Mouse (Mus musculus): ENCODE data around the gene Gm10644. TPM values are rescaled to one million over a fixed set of nuclear protein-coding genes. Genes with fewer than 3 reads are reported as not detected.

The Gm10644 gene
- polyA plus RNA-seq, 1 experiment from 2014 or later = 0.77 TPM

DNA sequence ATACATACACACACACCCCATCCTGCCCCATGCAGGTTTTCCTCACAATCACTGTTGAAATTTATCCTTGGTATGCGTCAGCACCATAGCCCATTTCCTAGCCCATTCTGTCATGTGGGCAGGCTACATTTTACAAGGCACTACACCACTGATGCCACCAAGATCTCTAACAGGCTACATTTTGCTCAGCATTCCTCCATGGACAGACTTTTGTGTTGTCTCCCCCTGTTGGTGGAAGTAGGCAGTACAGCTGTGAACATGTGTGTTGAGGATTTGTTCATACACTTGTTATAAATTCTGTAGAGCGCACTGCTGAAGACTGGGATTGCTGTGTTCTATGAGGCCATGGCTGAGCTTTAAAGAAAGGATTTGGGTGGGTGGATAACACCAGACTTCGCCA lies 33.4 kb downstream of the Gm10644 start:
- H3K27ac ChIP-seq (replicated peaks) = no peak overlapping the region
- WGBS = 82% methylated on average over 3 of the region's 3 CpGs

DNA sequence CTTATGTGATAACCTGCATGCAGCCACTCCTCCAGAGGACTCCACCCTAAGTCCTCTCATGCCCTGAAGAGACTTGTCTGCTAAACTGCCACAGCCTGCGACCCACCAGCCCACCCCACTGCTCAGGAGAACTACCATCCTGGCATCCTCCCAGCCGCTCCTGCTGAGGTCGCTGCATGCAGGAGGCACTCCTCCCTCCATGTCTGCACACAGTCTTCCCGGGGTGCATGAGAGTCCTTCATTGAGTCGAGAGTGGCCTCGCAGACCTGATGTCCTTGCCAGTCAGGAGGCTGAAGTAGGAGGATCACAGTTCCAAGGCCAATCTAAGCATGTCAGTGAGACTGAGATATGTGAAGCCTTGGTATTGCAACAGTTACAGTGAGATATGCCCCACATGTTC lies 37.4 kb downstream of the Gm10644 start:
- Histone ChIP-seq H3K4me3 (no peak overlapping the region), H3K27me3 (no peaks in the 10 kb centered on the region), H3K9me3 (no peaks in the 10 kb centered on the region), H3K36me3 (peaks cover 51% of the 10 kb centered on the region), H3K4me2 (no peak overlapping the region), H3K27ac (replicated peaks) (no peak overlapping the region), H3K9ac (no peak overlapping the region), H3K4me1 (replicated peaks) (peaks cover 31% of the 10 kb centered on the region)
- 81% methylated on average over 6 of the region's 6 CpGs for WGBS
- no peak for ATAC-seq (ENCODE audit: low read depth)

More for the DNA sequence above, 33.4 kb downstream of the Gm10644 start:
- peaks cover 91% of the 10 kb centered on the region for H3K36me3 ChIP-seq
- ATAC-seq (ENCODE audit: low read depth) = no peak
- H3K9ac ChIP-seq = no peak overlapping the region
- no peaks in the 10 kb centered on the region for H3K4me1 ChIP-seq (replicated peaks)
- H3K4me2 ChIP-seq = no peak overlapping the region
- H3K9me3 ChIP-seq = no peaks in the 10 kb centered on the region
- H3K4me3 ChIP-seq = no peak overlapping the region
- H3K27me3 ChIP-seq = no peaks in the 10 kb centered on the region

DNA sequence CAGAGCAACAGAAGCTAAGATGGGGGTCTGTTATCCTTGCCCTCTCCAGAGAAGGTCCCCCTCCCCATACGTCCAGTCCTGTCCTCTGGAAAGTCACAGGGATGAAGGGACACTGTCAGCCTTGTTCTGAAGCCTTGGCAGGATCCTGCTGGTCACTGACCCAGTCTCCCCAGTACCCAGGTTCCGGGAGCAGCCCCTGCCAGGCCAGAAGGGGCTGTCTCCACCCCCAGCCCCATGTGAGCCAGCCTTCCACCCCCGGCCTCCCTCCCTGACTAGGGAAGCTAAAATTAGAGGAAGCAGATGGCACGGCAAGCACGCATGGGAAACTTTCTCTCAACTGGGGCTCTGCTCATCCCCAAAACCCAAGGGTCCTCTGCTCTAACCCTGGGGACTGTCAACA lies 39.0 kb downstream of the Gm10644 start:
- Histone ChIP-seq H3K9me3 (no peaks in the 10 kb centered on the region), H3K27me3 (no peaks in the 10 kb centered on the region), H3K27ac (replicated peaks) (no peak overlapping the region), H3K36me3 (peaks cover 36% of the 10 kb centered on the region), H3K4me1 (replicated peaks) (peaks cover 42% of the 10 kb centered on the region), H3K9ac (no peak overlapping the region; the same call in 1 of the 2 replicates), H3K4me2 (no peak overlapping the region), H3K4me3 (no peak overlapping the region)
- ATAC-seq (ENCODE audit: low read depth) = no peak
- WGBS = 67% methylated on average over 5 of the region's 5 CpGs

DNA sequence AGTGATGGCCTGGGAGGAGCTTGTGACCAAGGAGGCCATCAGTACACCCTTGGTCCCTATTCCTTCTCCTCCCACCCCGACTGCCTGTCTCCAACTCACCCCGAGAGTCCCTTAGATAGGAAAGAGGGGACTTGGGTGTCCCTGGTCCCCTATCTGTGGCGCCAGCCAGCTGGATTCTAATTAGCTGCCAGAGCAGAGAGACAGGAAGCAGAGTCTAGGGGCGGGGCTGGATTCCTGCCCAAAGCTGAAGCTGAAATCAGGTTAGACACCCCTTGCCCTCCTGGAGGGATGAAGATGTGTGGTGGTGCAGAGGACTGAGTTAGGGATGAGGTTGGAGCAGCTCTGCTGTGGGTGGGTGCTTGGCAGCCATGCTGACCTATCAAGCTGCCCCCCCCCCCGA lies 40.1 kb downstream of the Gm10644 start:
- no peaks in the 10 kb centered on the region for H3K27me3 ChIP-seq
- H3K4me1 ChIP-seq (replicated peaks) = peaks cover 47% of the 10 kb centered on the region
- 0 out of 2 replicates have a peak, but pooled peaks have one; percentile 4 for ATAC-seq (ENCODE audit: low read depth)
- no peaks in the 10 kb centered on the region for H3K9me3 ChIP-seq
- H3K9ac ChIP-seq = no peak overlapping the region
- H3K4me2 ChIP-seq = no peak overlapping the region
- H3K36me3 ChIP-seq = peaks cover 25% of the 10 kb centered on the region
- H3K27ac ChIP-seq (replicated peaks) = no peak overlapping the region
- no peak overlapping the region for H3K4me3 ChIP-seq
- WGBS = 62% methylated on average over 5 of the region's 5 CpGs

DNA sequence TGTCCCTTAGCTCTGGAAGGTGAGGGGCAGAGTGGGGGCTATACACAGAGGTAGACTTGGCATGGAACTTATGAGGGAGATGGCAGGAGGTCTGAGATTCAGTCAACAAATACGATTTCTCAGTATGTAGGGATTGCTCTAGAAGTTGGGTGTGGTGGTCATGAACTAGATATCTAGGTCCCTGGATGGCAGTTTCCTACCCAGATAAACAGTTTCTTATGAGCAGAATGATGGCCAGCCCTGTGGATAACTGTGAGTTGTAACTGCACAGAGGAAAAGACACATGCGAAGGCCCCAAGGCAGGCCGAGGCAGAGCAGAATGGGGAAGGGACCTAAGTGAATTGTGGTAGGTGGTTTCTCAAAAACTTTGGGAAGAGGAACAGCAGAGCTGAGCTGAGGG lies 40.8 kb downstream of the Gm10644 start:
- H3K9ac ChIP-seq = no peak overlapping the region
- no peak overlapping the region for H3K27ac ChIP-seq (replicated peaks)
- H3K36me3 ChIP-seq = peaks cover 18% of the 10 kb centered on the region
- no peak overlapping the region for H3K4me2 ChIP-seq
- peaks cover 53% of the 10 kb centered on the region for H3K4me1 ChIP-seq (replicated peaks)
- H3K27me3 ChIP-seq = no peaks in the 10 kb centered on the region
- 86% methylated on average over 3 of the region's 3 CpGs for WGBS
- no peak overlapping the region for H3K4me3 ChIP-seq
- H3K9me3 ChIP-seq = no peaks in the 10 kb centered on the region
- no peak for ATAC-seq (ENCODE audit: low read depth)

DNA sequence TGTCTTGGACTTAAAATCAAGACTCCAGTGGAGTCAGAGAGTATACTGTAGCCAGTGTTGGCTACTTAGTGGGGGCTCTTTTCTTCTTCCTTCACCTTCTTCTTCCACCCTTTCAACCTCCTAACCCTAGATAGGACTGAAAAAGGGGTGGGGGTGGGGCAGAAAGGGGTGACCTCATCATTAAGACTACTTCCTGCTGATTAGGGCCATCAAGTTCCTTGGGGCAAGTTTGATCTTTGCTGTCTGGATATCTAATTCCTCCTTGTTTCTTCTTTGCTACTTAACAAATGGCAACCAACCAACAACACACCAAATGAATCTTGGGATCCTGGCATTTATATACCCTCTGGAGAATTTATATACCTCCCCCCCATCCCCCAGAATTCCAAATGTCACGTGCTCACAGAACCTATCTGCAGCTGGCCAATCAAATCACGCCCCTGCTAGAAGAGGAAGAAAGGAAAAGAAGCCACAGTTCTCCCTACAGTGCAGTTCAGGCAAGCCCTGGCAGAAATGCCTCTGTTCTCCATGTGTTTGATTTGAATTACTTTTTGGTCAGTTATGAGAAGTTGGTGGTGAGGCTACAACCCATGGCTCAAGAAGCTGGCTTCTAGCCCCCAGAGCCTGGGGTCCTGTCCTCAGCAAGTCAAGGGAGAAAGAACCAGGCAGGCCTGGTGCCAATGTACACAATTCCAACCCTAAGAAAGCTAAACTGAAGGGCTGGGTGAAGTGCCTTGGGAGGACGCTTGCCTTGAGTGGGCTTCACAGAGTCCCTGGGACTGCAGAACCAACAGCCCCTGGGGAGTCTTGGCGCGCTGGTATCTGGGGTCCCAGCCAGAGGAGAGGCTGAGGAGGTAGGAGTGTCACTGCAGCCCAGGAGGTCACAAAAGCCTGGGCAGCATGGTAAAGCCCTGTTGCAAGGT lies 42.9 kb downstream of the Gm10644 start:
- H3K4me2 ChIP-seq = no peak overlapping the region
- no peaks in the 10 kb centered on the region for H3K9me3 ChIP-seq
- 76% methylated on average over 5 of the region's 5 CpGs for WGBS
- no peaks in the 10 kb centered on the region for H3K27me3 ChIP-seq
- peaks cover 74% of the 10 kb centered on the region for H3K4me1 ChIP-seq (replicated peaks)
- no peak overlapping the region for H3K4me3 ChIP-seq
- no peak overlapping the region for H3K9ac ChIP-seq
- 0 out of 2 replicates have a peak, but pooled peaks cover under 1% of the 10 kb centered on the region for H3K36me3 ChIP-seq
- no peak for ATAC-seq (ENCODE audit: low read depth)
- H3K27ac ChIP-seq (replicated peaks) = no peak overlapping the region

DNA sequence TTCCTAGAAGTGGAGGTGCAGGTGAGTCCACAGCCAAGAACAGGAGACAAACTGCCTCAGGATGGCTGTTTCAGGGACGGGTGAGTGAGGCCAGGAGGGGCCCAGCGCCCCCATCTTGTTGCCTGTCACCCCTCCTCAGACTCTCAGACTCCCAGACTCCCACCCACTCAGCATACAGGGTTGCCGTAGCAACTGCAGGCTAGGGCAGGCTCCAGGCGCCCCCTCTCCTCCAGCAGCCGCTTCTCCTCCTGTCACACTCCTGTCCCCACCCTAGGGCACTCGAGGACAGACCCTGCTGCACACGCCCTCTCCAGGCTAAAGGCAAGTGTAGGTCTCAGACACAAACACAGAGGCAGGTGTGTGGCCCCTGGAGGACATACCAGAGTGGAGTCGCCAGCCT lies 45.7 kb downstream of the Gm10644 start:
- Histone ChIP-seq H3K9me3 (no peaks in the 10 kb centered on the region), H3K4me3 (no peak overlapping the region), H3K27ac (replicated peaks) (no peak overlapping the region), H3K27me3 (no peaks in the 10 kb centered on the region), H3K36me3 (0 out of 2 replicates have a peak, but pooled peaks cover 3% of the 10 kb centered on the region), H3K4me2 (no peak overlapping the region), H3K4me1 (replicated peaks) (peaks cover 74% of the 10 kb centered on the region), H3K9ac (peak overlapping the region; percentile 23)
- WGBS = 43% methylated on average over 8 of the region's 8 CpGs
- ATAC-seq (ENCODE audit: low read depth) = no peak

DNA sequence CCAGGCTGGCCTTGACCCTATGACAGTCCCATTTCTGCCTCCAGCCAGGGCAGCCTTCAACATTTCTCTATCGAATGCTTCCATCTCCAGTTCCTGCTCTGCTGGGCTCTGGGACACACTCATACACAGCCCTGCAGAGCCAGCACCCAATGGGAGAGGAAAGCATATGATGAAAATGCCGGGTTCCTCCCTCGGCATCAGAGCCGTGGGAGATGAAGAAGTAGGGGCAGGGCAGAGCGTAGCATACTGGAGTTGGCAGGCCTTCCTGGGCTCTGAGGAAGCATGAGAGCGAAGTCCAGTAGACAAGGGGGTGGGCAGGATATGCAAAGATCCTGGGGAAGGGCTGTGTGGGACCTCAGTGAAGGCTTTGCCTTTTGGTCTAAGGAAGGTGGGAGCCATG lies 46.4 kb downstream of the Gm10644 start:
- WGBS = 90% methylated on average over 6 of the region's 6 CpGs
- ATAC-seq (ENCODE audit: low read depth) = no peak
- H3K27ac ChIP-seq (replicated peaks) = no peak overlapping the region
- peaks cover 74% of the 10 kb centered on the region for H3K4me1 ChIP-seq (replicated peaks)
- H3K4me3 ChIP-seq = no peak overlapping the region
- H3K4me2 ChIP-seq = no peak overlapping the region
- peak overlapping the region; percentile 23; the same call in 1 of the 2 replicates for H3K9ac ChIP-seq
- no peaks in the 10 kb centered on the region for H3K27me3 ChIP-seq
- 0 out of 2 replicates have a peak, but pooled peaks cover 3% of the 10 kb centered on the region for H3K36me3 ChIP-seq
- no peaks in the 10 kb centered on the region for H3K9me3 ChIP-seq

DNA sequence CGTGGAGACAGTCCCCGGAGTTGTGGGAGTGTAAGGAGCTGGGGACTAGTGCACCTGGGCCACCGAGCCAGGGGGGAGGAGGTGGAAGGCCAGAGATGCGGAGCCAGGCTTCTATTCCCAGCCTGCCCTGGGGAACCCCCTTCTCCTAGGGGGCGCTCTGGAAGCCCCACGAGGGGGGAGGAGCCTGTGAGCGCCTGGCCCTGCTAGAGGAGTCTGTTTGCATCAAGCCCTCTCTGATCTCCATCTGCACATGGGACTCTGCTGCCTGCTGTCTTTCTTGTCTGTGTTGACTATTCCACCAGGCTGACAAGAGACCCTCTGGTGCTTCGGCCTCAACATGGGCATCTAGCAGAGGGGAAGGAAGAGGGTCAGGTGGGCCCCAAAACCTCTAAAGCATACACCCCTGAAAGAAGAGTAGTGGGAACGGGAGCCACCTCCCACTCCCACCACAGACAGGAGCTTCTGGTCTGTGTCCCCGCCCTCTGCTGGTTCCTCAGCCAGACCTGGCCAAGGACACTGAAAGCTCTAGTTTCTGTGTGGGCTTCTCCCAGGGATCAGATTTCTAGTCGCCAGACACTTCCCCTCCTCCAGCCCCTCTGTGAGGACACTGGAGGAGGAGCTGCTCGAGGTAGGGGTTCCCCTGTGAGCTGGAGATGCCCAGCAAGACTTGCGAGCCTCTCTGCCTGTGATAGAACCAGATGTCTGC lies 51.9 kb downstream of the Gm10644 start:
- no peak for ATAC-seq (ENCODE audit: low read depth)
- 11% methylated on average over 13 of the region's 13 CpGs for WGBS
- H3K27ac ChIP-seq (replicated peaks) = peak overlapping the region; percentile 18; the same call in 1 of the 2 replicates

DNA sequence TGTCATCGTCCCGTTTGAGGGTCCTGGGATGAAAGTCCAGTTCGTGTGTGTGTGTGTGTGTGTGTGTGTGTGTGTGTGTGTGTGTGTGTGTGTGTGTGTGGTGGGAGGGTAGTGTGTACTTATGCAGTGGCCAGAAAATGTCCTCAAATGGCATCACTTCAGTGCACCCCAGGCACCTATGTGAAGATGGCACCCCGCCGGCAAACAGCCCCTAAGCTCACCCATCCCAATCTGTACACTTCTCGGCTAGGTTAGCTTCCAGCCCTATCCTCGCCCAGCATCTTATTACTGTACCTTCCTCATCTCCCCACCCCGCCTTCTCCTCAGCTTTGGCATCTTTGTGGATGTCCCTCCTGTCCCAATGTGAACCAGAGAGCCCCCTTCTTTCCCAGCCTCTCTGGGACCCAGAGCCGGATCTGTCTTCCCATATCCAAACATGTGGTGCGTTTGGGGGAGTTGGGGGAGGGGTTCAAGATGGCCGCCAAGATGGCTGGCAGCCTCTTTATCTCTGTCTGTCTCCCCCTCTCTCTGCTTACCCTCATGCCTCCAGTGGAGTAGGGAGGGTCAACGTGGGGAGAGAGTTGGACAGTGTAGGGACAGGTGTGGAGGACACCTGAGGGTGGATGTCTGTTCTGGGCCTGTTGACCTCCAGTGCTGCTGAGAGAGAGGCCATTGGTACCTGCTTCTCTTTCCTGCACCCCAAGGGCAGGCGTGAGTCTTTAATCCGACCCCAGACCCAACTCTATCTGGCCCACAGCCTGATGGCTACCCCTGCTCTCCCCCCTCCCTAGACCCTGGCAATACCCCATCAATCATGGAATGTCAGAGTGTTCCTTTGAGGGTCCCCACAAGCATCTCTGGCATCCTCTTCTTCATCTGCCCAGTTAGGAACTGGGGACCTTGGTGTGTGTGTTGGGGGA lies 53.2 kb downstream of the Gm10644 start:
- WGBS = 13% methylated on average over 14 of the region's 14 CpGs
- peak overlapping the region; percentile 98 for H3K9ac ChIP-seq
- H3K27me3 ChIP-seq = no peaks in the 10 kb centered on the region
- H3K4me2 ChIP-seq = peak overlapping the region; percentile 80
- peaks cover 64% of the 10 kb centered on the region for H3K4me1 ChIP-seq (replicated peaks)
- no peaks in the 10 kb centered on the region for H3K9me3 ChIP-seq
- 0 out of 2 replicates have a peak, but pooled peaks cover 3% of the 10 kb centered on the region for H3K36me3 ChIP-seq
- ATAC-seq (ENCODE audit: low read depth) = no peak
- peak overlapping the region; percentile 99 for H3K27ac ChIP-seq (replicated peaks)
- peak overlapping the region; percentile 93 for H3K4me3 ChIP-seq

More for the DNA sequence above, 51.9 kb downstream of the Gm10644 start:
- Histone ChIP-seq H3K4me3 (peak overlapping the region; percentile 93), H3K9me3 (no peaks in the 10 kb centered on the region), H3K4me1 (replicated peaks) (peaks cover 64% of the 10 kb centered on the region), H3K36me3 (0 out of 2 replicates have a peak, but pooled peaks cover 3% of the 10 kb centered on the region), H3K4me2 (peak overlapping the region; percentile 80), H3K9ac (peak overlapping the region; percentile 98), H3K27me3 (no peaks in the 10 kb centered on the region)

DNA sequence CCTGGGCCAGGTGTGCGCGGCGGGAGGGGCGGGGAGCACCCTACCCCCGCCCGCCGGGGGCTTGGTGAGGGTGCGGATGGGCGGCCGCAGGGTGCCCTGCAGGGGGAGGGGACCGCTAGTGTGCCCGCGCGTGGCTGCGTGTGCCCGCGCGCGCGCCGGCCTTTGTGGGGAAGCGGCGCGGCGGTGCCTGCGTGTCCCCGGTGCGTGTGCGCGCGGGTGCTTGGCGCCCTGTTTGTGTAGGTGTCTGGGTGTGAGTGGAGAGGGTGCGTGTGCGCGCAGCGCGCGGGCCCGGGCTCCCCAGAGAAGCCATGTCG lies 54.1 kb downstream of the Gm10644 start:
- Histone ChIP-seq H3K4me2 (peak overlapping the region; percentile 80), H3K27me3 (no peaks in the 10 kb centered on the region; the same call in 1 of the 2 replicates), H3K9me3 (no peaks in the 10 kb centered on the region), H3K4me1 (replicated peaks) (peaks cover 66% of the 10 kb centered on the region), H3K27ac (replicated peaks) (peak overlapping the region; percentile 99), H3K36me3 (0 out of 2 replicates have a peak, but pooled peaks cover 3% of the 10 kb centered on the region), H3K4me3 (peak overlapping the region; percentile 93), H3K9ac (peak overlapping the region; percentile 98)
- WGBS = 1% methylated on average over 30 of the region's 40 CpGs
- ATAC-seq (ENCODE audit: low read depth) = no peak
